Mouse (Mus musculus) bone marrow macrophage, adult 2 months (primary cell): ENCODE results near the gene Adh1.

Source experiments
- CTCF ChIP-seq: IDR thresholded peaks from 2 replicates; pipeline ENCODE4 v1.5.1; 2012; ENCODE audit warnings: low read depth, mild to moderate bottlenecking, low read length, moderate library complexity
- POLR2A ChIP-seq: IDR thresholded peaks from 2 replicates; pipeline ENCODE4 v1.6.1; 2012; ENCODE audit warnings: mild to moderate bottlenecking, low read depth, low read length, borderline replicate concordance

DNA sequence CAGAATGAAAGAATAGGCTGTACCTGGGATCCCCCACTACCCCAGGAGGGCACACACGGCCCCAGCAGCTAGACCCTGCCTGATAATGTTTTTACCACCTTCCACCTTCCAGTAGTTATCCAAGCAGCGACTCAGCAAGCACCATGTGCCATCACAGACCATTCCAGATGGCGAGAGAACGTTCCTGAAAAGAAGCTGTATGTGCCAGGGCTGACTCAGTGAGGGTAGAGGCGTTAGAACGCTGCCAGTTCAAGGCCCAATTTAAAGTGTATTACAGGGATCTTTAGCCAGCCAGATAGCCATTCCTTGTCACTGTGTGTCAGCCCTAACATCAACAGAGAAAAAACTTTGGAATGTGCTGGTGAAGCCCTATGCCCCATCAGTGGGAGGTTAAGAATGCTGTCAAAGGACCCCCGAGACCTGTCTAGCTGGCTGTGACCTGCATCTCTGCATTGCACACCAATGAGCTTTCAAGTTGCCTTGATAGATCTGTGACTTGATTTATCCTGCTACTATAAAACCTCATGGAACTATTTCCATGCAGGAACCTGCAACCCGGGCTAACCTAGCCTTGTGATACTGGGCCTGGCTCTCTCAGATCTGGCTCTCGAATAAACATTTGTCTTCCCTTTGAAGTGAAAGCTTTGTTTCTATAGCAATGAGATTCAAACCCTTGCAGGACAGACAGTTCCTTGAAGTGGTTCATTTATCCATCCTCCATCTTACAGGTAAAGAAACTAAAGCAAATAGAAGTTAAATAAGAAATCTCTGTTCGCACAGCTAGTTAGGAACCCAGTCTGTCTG lies 44.9 kb downstream of the Adh1 start:
- TF ChIP-seq CTCF = no peak
- TF ChIP-seq POLR2A = no peak
